Mouse (Mus musculus) myocyte (in vitro differentiated cells): Measurements from ENCODE around the gene Itgb5.

Experiments
- CEBPB ChIP-seq: IDR thresholded peaks from 2 replicates; pipeline ENCODE4 v1.6.1; 2011; ENCODE audit warnings: mild to moderate bottlenecking, moderate library complexity; ENCODE audit not compliant: poor library complexity, insufficient read depth, severe bottlenecking
- E2F4 ChIP-seq: IDR thresholded peaks from one replicate; pipeline ENCODE4 v1.6.1; 2011; ENCODE audit warnings: mild to moderate bottlenecking, control low read depth, moderate library complexity; ENCODE audit not compliant: insufficient read depth
- MAX ChIP-seq: IDR thresholded peaks from one replicate; pipeline ENCODE4 v1.6.1; 2011; ENCODE audit warnings: low read depth, mild to moderate bottlenecking, control low read depth
- MYOG ChIP-seq, 3 experiments: IDR thresholded peaks; one replicate each; pipeline ENCODE4 v1.6.1; 2011; ENCODE audit warnings: control low read depth in 2 of 3, low read depth in 2 of 3, mild to moderate bottlenecking in 2 of 3; ENCODE audit not compliant: insufficient read length in 2 of 3, control insufficient read depth in 1 of 3, insufficient read depth in 1 of 3
- POLR2A ChIP-seq: IDR thresholded peaks from one replicate; pipeline ENCODE4 v1.6.1; 2011; ENCODE audit warnings: low read depth, mild to moderate bottlenecking, control low read depth, moderate library complexity; ENCODE audit not compliant: insufficient read length
- POLR2AphosphoS2 ChIP-seq: IDR thresholded peaks from one replicate; pipeline ENCODE4 v1.6.1; 2011; ENCODE audit warnings: low read depth, control low read depth; ENCODE audit not compliant: insufficient read length
- TCF3 ChIP-seq: IDR thresholded peaks from one replicate; pipeline ENCODE4 v1.6.1; 2011; ENCODE audit warnings: low read depth, control low read depth; ENCODE audit not compliant: insufficient read length

- TF ChIP-seq POLR2AphosphoS2 (no peak), MYOG (IDR thresholded peaks at IDR 0.05; ENCODE audit: control insufficient read depth in 1 of 3, insufficient read depth in 1 of 3, insufficient read length in 2 of 3, low read depth in 2 of 3) (no peak), POLR2A (no peak), CEBPB (no peak), MAX (no peak), TCF3 (no peak), E2F4 (no peak)
These were observed 4.9 kb upstream of the Itgb5 start for GRCm38 (mm10) chr16:33824603-33825002.
